Mouse (Mus musculus) left cerebral cortex, adult 8-10 months (tissue): Measurements from ENCODE around the gene Igfl3. TPM values are rescaled to one million over a fixed set of nuclear protein-coding genes. Genes with fewer than 3 reads are reported as not detected.
A peak's percentile ranks its signal among the peaks of the same experiment; 100 is the strongest.

Experiments used
- DNase-seq, 2 experiments: peaks; one replicate each; pipeline ENCODE4 v3.0.0; 2022; ENCODE audit warnings: low spot score in 2 of 2
- total RNA-seq, 4 experiments: library from RNA; stranded (reverse); gene quantifications; 2 replicates each; pipeline ENCODE4 v1.2.4; 2022

The Igfl3 gene
- total RNA-seq, result not detected

GRCm38 (mm10) chr7:18176194-18176593 lies at the start of gene Igfl3:
TSS of gene Igfl3 (plus strand) at chr7:18176494.
- DNase-seq, result no peak

GRCm38 (mm10) chr7:18210938-18211337 lies 34.6 kb downstream of the Igfl3 start:
- DNase-seq, result peak in 1 of 2 experiments; percentile 13

GRCm38 (mm10) chr7:18214699-18215098 lies 38.4 kb downstream of the Igfl3 start:
- DNase-seq, result no peak

Other genes starting within 250 kb of the Igfl3 start
- gene Ceacam11, start 204.4 kb upstream of the Igfl3 start, total RNA-seq, result not detected
- gene Ceacam13, start 166.6 kb upstream of the Igfl3 start, total RNA-seq, result not detected
- gene Ceacam12, start 110.6 kb upstream of the Igfl3 start, total RNA-seq, result not detected
- gene Mill1, start 68.9 kb downstream of the Igfl3 start, total RNA-seq, result not detected
- not detected for gene Psg18, start 178.5 kb downstream of the Igfl3 start, total RNA-seq